Comparison of ENCODE assay signal across 9 mouse cellular contexts in the genomic region with DNA sequence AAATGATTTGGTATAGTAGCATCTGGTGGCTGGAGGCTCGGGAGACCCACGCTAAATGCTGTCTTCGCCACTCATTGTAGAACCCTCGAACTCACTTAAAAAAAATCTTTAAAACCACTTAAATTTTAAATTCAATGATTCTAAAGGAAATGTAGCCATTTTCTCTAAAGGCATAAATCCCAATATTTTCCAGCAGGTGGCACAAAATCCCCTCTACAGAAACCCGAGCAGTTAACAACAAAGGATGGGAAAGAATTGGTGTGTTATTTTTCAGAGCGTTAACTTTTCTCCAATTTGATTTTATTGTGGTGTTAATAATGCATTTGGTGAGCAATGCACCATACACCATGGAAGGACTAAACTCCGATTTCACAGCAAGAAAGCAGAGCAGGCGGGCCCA.
DNase-seq lines count a peak whose midpoint lies in the region; ATAC-seq and TF ChIP-seq lines count a peak whose summit lies in the region.
"Had no signal": no experiment of that assay in that cellular context is flagged by ENCODE, and none has a peak within 500 bp of the region (broad histone marks: within the 10 kb centered on the region; RNA-seq: fewer than 3 reads in every experiment).

No protein-coding gene starts in this region.

- H3K4me2 ChIP-seq in embryonic facial prominence, embryonic 11.5 days (ENCODE audit: low read depth, low read length): no peak overlapping the region
- H3K4me2 ChIP-seq in limb, embryonic 14.5 days (replicated peaks; ENCODE audit: low read depth, low read length, severe bottlenecking): no peak overlapping the region

- WGBS in embryonic facial prominence, embryonic 11.5 days: 79% methylated on average over 8 of the region's 8 CpGs
- WGBS in embryonic facial prominence, embryonic 10.5 days: 77% methylated on average over 8 of the region's 8 CpGs
- 51% methylated on average over 8 of the region's 8 CpGs for WGBS in limb, embryonic 14.5 days

- no peaks in the 10 kb centered on the region for H3K27me3 ChIP-seq in embryonic facial prominence, embryonic 11.5 days (ENCODE audit: control insufficient read depth, insufficient read depth, low read length)
- no peaks in the 10 kb centered on the region for H3K27me3 ChIP-seq in embryonic facial prominence, embryonic 10.5 days (replicated peaks; ENCODE audit: low read depth, poor library complexity, severe bottlenecking)
- no peaks in the 10 kb centered on the region for H3K27me3 ChIP-seq in testis, adult 2 months (ENCODE audit: control insufficient read depth, insufficient read depth, low read length)
- H3K27me3 ChIP-seq in limb, embryonic 14.5 days (ENCODE audit: control insufficient read depth, insufficient read depth, low read length): no peaks in the 10 kb centered on the region

- no peak overlapping the region for H3K9ac ChIP-seq in embryonic facial prominence, embryonic 11.5 days (replicated peaks; ENCODE audit: low read length)
- H3K9ac ChIP-seq in limb, embryonic 14.5 days (ENCODE audit: low read depth, low read length, severe bottlenecking): no peak overlapping the region

- no peaks in the 10 kb centered on the region for H3K9me3 ChIP-seq in embryonic facial prominence, embryonic 11.5 days (replicated peaks; ENCODE audit: control insufficient read depth, low read length)
- H3K9me3 ChIP-seq in embryonic facial prominence, embryonic 10.5 days: no peaks in the 10 kb centered on the region
- H3K9me3 ChIP-seq in limb, embryonic 14.5 days (ENCODE audit: control insufficient read depth, low read length): no peaks in the 10 kb centered on the region

- TF ChIP-seq POLR2A in testis, adult 2 months (IDR thresholded peaks at IDR 0.05; ENCODE audit: control insufficient read depth, low read depth, low read length): no peak
- TF ChIP-seq POLR2A in limb, embryonic 14.5 days (IDR thresholded peaks at IDR 0.05; ENCODE audit: borderline replicate concordance, extremely low read depth, insufficient read depth, insufficient read length): no peak

- no peak for TF ChIP-seq CTCF in testis, adult 2 months (IDR thresholded peaks at IDR 0.05; ENCODE audit: control insufficient read depth, insufficient read depth, insufficient replicate concordance, low read depth, low read length)

- H3K4me3 ChIP-seq in embryonic facial prominence, embryonic 11.5 days (ENCODE audit: low read depth, low read length): no peak overlapping the region
- H3K4me3 ChIP-seq in embryonic facial prominence, embryonic 10.5 days: no peak overlapping the region
- H3K4me3 ChIP-seq in testis, adult 2 months (ENCODE audit: control insufficient read depth, low read depth, low read length): peak overlapping the region; percentile 58; the same call in 1 of the 2 replicates
- H3K4me3 ChIP-seq in limb, embryonic 14.5 days (replicated peaks; ENCODE audit: low read length): no peak overlapping the region

- no peaks in the 10 kb centered on the region for H3K36me3 ChIP-seq in embryonic facial prominence, embryonic 11.5 days (replicated peaks; ENCODE audit: control insufficient read depth, insufficient read depth, low read depth, low read length)
- H3K36me3 ChIP-seq in embryonic facial prominence, embryonic 10.5 days (replicated peaks): no peaks in the 10 kb centered on the region; the same call in 1 of the 2 replicates
- no peaks in the 10 kb centered on the region for H3K36me3 ChIP-seq in testis, adult 2 months (ENCODE audit: control insufficient read depth, insufficient read depth, low read length)
- H3K36me3 ChIP-seq in limb, embryonic 14.5 days (ENCODE audit: control insufficient read depth, insufficient read depth, low read length): 0 out of 2 replicates have a peak, but pooled peaks cover 10% of the 10 kb centered on the region

- no peak for ATAC-seq in embryonic facial prominence, embryonic 11.5 days (replicated peaks; ENCODE audit: insufficient number of reproducible peaks, low FRiP score, low TSS enrichment, low read depth)
- ATAC-seq in limb, embryonic 14.5 days (ENCODE audit: low FRiP score, low read depth): no peak

- DNase-seq in embryonic facial prominence, embryonic 11.5 days (ENCODE audit: low spot score): peak; percentile 67
- DNase-seq in embryonic facial prominence, embryonic 10.5 days (ENCODE audit: low spot score): no peak
- no peak for DNase-seq in testis, postnatal 10 days (ENCODE audit: low spot score)
- DNase-seq in limb, embryonic 14.5 days (ENCODE audit: low spot score): peak; percentile 62
- no peak for DNase-seq in layer of hippocampus, adult 18-20 months (ENCODE audit: low spot score in 2 of 2)
- no peak for DNase-seq in right cerebral cortex, postnatal 14 days
- DNase-seq in cerebellum, adult 11 months: no peak
- DNase-seq: heart, postnatal 4 days had no signal

- H3K4me1 ChIP-seq in embryonic facial prominence, embryonic 11.5 days (ENCODE audit: control insufficient read depth, insufficient read depth, low read length): no peaks in the 10 kb centered on the region
- peaks cover 8% of the 10 kb centered on the region for H3K4me1 ChIP-seq in embryonic facial prominence, embryonic 10.5 days
- peaks cover 5% of the 10 kb centered on the region for H3K4me1 ChIP-seq in testis, adult 2 months (ENCODE audit: control insufficient read depth, insufficient read depth, low read length)
- H3K4me1 ChIP-seq in limb, embryonic 14.5 days (ENCODE audit: control insufficient read depth, insufficient read depth, low read length): peaks cover 2% of the 10 kb centered on the region

- no peak overlapping the region for H3K27ac ChIP-seq in embryonic facial prominence, embryonic 11.5 days (replicated peaks; ENCODE audit: low read depth, low read length)
- no peak overlapping the region for H3K27ac ChIP-seq in embryonic facial prominence, embryonic 10.5 days (replicated peaks)
- no peak overlapping the region for H3K27ac ChIP-seq in testis, adult 2 months (ENCODE audit: control insufficient read depth, insufficient read depth, low read depth, low read length)
- no peak overlapping the region for H3K27ac ChIP-seq in limb, embryonic 14.5 days (replicated peaks; ENCODE audit: low read depth, low read length)

Comparison
In these comparisons a context has a peak if more than half of its experiments do, and no peak if none do; other contexts are left out.
1. DNase-seq: peak in embryonic facial prominence, embryonic 11.5 days (single experiment) and limb, embryonic 14.5 days (single experiment); none in embryonic facial prominence, embryonic 10.5 days (single experiment), testis, postnatal 10 days (single experiment), layer of hippocampus, adult 18-20 months (0 of 2), right cerebral cortex, postnatal 14 days (single experiment) and cerebellum, adult 11 months (single experiment).